Mouse (Mus musculus): ENCODE data around the gene Mmp14.

- TF ChIP-seq CTCF (IDR thresholded peaks at IDR 0.05; ENCODE audit: control insufficient read depth, insufficient read depth, insufficient read length) = no peak
- TF ChIP-seq USF1 (IDR thresholded peaks at IDR 0.05; ENCODE audit: low read depth) = no peak
- TF ChIP-seq MAX (IDR thresholded peaks at IDR 0.05) = no peak
- no peak for TF ChIP-seq CEBPB (IDR thresholded peaks at IDR 0.05; ENCODE audit: low read depth)
Observed at GRCm38 (mm10) chr14:54416830-54417229, 14.6 kb upstream of the Mmp14 start.

Data from C2C12 (cell line).